Mouse (Mus musculus) thymus, postnatal 14 days (tissue): ENCODE data around the gene Sf3a1.
"Not testable (repeated sequence)": the region's sequence is repeated elsewhere in the genome, so short reads cannot be mapped to it uniquely, and the experiment has no call there.

Source experiments
- DNase-seq: peaks from one replicate; pipeline ENCODE4 v3.0.0; 2021

The Sf3a1 gene

GRCm38 (mm10) chr11:4159808-4160708, at the start of gene Sf3a1, which contains the start of gene Ccdc157:
TSS of gene Sf3a1 (plus strand) at chr11:4160350.
TSS of gene Ccdc157 (minus strand) at chr11:4160293.
- DNase-seq = peak; percentile 96

- DNase-seq = no peak
These were observed 48.1 kb upstream of the Sf3a1 start for GRCm38 (mm10) chr11:4112033-4112432.

GRCm38 (mm10) chr11:4112861-4113260, 47.3 kb upstream of the Sf3a1 start:
- DNase-seq = no peak

GRCm38 (mm10) chr11:4113496-4113895, 46.7 kb upstream of the Sf3a1 start:
- no peak for DNase-seq

- no peak for DNase-seq
These were observed 46.2 kb upstream of the Sf3a1 start for GRCm38 (mm10) chr11:4113970-4114369.

GRCm38 (mm10) chr11:4114541-4114940, 45.6 kb upstream of the Sf3a1 start:
- not testable (repeated sequence) for DNase-seq

GRCm38 (mm10) chr11:4115407-4115806, 44.7 kb upstream of the Sf3a1 start:
- no peak for DNase-seq

GRCm38 (mm10) chr11:4116458-4117141, 43.5 kb upstream of the Sf3a1 start:
- DNase-seq = no peak

- DNase-seq = no peak
These were observed 42.6 kb upstream of the Sf3a1 start for GRCm38 (mm10) chr11:4117372-4118071.

GRCm38 (mm10) chr11:4118081-4118921, 41.8 kb upstream of the Sf3a1 start:
- DNase-seq = no peak

- DNase-seq = no peak
These were observed 40.5 kb upstream of the Sf3a1 start for GRCm38 (mm10) chr11:4119635-4120034.

- DNase-seq = no peak
These were observed 38.5 kb upstream of the Sf3a1 start for GRCm38 (mm10) chr11:4121691-4122090.

- no peak for DNase-seq
These were observed 37.9 kb upstream of the Sf3a1 start for GRCm38 (mm10) chr11:4122226-4122625.

GRCm38 (mm10) chr11:4122742-4123579, 37.2 kb upstream of the Sf3a1 start, which contains the start of gene Sec14l2:
TSS of gene Sec14l2 (minus strand) at chr11:4123415.
- peak; percentile 51 for DNase-seq

GRCm38 (mm10) chr11:4123922-4124321, 36.2 kb upstream of the Sf3a1 start:
- peak; percentile 42 for DNase-seq

- no peak for DNase-seq
These were observed 33.1 kb upstream of the Sf3a1 start for GRCm38 (mm10) chr11:4127059-4127458.

- not testable (repeated sequence) for DNase-seq
These were observed 31.7 kb upstream of the Sf3a1 start for GRCm38 (mm10) chr11:4128461-4128860.

- DNase-seq = peak; percentile 36
These were observed 26.7 kb upstream of the Sf3a1 start for GRCm38 (mm10) chr11:4133450-4133849.

- no peak for DNase-seq
These were observed 25.8 kb upstream of the Sf3a1 start for GRCm38 (mm10) chr11:4134400-4134799.

- DNase-seq = peak; percentile 90
These were observed 24.9 kb upstream of the Sf3a1 start, which contains the start of gene Rnf215 for GRCm38 (mm10) chr11:4134986-4135935. TSS of gene Rnf215 (plus strand) at chr11:4135202.
